Mouse (Mus musculus): ENCODE measurements at regions not wholly inside any gene's neighbourhood (a gene's known extent, or its start where the extent isn't known, plus 50 kb on each side); places are given as distances from the start of the nearest gene placed in this dataset.

DNA sequence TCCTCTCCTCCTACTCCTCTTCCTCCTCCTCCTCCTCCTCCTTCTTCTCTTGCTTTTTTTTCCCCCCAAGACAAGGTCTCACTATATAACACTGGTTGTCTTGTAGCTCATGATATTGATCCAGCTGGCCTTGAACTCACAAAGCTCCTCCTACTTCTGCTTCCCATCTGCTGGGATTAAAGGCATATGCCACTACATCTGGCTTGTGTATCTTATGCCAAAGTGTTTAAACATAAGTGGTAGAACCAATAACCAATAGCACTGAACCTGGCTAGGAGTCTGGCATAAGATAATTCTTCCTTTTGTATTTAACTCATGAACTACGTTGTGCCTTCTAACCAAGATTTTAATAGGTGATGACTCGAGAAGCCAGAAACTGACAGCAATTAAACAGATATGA is 143.7 kb downstream of the Dusp6 start:
- no peak for DNase-seq
- Histone ChIP-seq H3K27ac (no peak overlapping the region), H3K4me3 (no peak overlapping the region)
- no peak for TF ChIP-seq CTCF (IDR thresholded peaks at IDR 0.05)
- intact Hi-C loops (cut with DNase I), result no loop called here

DNA sequence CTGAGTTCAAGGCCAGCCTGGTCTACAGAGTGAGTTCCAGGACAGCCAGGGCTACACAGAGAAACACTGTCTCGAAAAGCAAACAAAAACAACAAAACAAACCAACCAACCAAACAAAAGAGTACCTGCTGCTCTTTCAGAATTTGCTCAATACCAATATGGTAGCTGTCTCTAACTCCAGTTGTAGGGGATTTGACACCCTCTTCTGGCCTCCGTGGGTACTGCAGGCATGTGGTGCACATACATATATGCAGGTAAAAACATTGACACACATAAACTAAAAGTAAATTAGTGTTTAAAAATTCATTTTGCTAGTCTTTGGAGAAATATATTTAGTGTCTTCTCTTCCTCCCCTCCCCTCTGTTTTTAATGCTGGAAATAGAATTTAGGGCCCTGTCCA is 145.8 kb downstream of the Dusp6 start:
- intact Hi-C loops (cut with DNase I), result no loop called here
- Histone ChIP-seq H3K27ac (no peak overlapping the region), H3K4me3 (no peak overlapping the region)
- no peak for DNase-seq
- TF ChIP-seq CTCF (IDR thresholded peaks at IDR 0.05), result peak; percentile 29; the same call in 1 of the 2 replicates

DNA sequence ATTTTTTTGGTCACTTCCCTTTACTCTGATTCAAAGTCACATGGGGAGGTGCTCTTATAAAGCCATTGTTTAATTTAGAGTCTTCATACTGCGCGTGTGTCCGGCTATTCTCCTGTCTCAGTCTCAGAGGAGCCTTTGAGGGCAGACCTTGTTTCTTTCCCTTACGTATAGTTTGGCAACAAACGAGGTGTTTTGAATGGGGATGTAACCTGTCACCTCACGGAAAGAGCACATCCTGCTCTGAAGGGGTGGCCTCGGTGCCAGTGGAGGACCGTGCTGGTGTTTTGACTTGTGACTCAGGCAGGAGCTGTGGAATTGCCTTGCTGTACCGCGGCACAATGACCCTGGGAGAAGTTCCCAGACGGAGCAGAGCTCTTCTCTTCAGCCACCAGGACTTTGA is 146.7 kb downstream of the Dusp6 start:
- H3K4me3 ChIP-seq, result peak overlapping the region; percentile 28; the same call in 1 of the 2 replicates
- intact Hi-C loops (cut with DNase I), result no loop called here
- TF ChIP-seq CTCF (IDR thresholded peaks at IDR 0.05), result no peak
- no peak for DNase-seq
- H3K27ac ChIP-seq, result peak overlapping the region; percentile 56

DNA sequence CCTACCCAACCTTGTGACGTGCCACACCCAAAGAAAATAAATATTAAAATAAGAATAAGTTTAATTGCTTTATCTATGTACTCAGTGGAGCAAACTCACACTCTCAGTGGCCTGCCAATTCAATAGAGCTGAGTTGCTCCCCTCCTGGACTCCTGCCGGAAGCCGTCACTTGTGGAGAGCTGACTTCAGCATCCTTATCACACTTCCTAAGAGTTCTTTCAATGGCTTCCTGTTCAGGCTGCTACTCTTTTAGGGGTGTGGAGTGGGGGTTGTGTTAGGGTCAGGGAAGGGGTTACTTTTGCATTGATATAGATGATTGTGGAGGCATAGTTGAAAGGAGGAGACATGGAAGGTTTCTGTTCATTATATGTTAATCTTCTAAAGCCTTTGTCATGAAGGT is 147.7 kb downstream of the Dusp6 start:
- intact Hi-C loops (cut with DNase I), result no loop called here
- no peak for DNase-seq
- Histone ChIP-seq H3K4me3 (no peak overlapping the region), H3K27ac (no peak overlapping the region)
- TF ChIP-seq CTCF (IDR thresholded peaks at IDR 0.05), result no peak

DNA sequence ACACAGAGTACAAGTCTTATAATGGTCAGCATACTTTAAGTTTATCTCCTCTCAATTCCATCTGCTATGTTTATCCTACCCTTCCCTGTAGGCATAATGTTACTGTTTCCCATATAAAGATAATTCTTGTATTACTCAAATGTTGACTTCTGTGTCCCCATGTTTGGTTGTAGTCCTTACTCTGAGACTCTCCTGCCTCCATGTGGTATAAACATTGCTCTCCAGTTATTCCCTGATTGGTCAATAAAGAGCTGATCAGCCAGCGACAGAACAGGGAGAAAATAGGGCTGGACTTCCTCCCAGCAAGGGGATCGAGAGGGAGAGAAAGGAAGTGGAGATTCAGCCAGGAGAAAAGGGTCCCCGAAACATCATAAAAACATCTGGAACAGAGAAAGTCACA is 150.4 kb downstream of the Dusp6 start:
- DNase-seq, result no peak

DNA sequence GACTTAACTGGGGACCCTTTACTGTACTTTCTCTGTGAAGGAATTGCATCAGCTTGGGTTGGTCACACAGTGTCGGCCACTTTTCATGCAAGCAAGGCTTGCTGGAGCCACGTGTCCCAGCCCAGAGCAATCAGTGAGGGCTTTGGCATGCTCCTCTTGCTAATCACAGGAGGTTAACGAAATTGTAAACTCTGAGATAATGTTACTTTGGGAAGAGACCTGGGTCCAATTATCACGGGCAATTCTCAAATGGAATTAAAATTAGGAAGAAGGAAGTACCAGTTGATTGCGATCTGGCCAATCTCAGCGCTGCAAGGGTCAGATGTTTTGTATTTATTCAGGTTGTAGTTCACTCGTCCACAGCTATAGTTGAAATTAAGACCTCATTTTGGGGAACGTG is 153.2 kb downstream of the Dusp6 start:
- intact Hi-C loops (cut with DNase I), result no loop called here
- H3K4me3 ChIP-seq, result no peak overlapping the region
- TF ChIP-seq CTCF (IDR thresholded peaks at IDR 0.05), result no peak
- DNase-seq, result no peak
- H3K27ac ChIP-seq, result no peak overlapping the region

More for the DNA sequence above, 150.4 kb downstream of the Dusp6 start:
- peak; percentile 16 for TF ChIP-seq CTCF (IDR thresholded peaks at IDR 0.05)
- intact Hi-C loops (cut with DNase I), result no loop called here
- Histone ChIP-seq H3K27ac (no peak overlapping the region), H3K4me3 (no peak overlapping the region)

DNA sequence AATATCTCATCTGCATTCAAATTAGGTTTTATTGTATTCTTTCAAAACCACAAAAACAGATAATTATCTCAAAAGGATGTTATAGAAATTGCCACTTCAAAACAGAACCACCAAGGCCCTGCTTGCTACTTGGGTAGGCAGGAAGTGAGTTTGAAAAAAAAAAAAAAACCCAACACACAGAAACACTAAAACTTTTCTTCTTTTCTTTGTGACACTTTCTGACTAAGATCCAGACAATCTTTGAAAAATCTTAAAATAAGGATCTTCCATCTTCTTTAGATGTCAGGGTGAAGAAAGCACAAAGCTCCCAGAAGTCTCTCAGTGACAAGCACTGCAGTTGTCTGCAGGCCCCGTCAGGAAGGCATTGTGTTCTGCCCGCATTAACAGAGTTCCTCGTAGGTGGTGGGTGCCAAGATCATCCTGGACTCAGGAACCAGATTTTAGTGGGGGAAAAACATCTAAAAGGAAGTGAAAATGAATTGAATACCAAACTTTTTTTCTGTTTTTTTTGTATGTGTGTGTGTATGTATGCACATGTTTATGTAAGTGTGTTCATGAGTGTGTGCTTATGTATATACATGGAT is 154.0 kb downstream of the Dusp6 start:
- TF ChIP-seq CTCF (IDR thresholded peaks at IDR 0.05), result no peak
- H3K27ac ChIP-seq, result no peak overlapping the region
- DNase-seq, result no peak
- intact Hi-C loops (cut with DNase I), result no loop called here
- no peak overlapping the region for H3K4me3 ChIP-seq

DNA sequence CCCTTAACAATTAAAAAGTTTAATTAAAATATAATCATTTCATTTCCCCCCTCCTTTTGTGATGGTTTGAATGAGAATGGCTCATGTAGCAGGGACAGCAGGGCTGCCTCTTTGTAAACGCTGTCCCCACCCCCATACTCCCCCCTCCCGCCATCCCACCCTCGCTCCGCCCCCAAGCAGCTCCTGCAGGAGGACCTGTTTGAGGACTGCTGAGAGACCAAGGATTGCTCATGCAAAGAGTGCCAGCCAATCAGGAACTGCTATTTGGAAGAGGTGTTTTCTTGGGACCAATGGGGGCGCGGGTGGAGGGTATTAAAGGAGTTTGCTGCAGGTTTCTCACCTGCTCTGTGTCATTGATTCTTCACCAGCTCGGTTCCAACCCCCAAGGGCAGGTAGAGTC is 154.6 kb downstream of the Dusp6 start:
- no peak for DNase-seq
- Histone ChIP-seq H3K4me3 (no peak overlapping the region), H3K27ac (no peak overlapping the region)
- no peak for TF ChIP-seq CTCF (IDR thresholded peaks at IDR 0.05)
- intact Hi-C loops (cut with DNase I), result no loop called here

DNA sequence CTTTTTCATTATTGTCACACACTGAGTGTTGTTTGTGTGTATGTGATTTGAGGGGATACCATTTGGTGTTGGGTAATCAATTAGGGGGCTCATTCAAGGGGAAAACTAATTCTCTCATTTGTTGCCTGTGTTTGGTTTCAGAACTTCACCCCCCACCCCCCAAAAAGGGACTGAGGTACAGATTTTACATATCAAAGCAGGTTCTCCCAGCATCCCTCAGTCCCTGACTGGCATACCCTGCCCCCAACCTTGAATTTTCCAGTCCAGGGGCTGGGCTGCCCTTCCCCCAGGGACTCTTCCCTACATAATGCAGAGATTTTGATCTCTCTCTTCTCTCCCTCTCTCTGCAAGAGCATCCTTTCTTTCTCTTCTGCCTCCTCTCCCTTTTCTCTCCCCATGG is 155.5 kb downstream of the Dusp6 start:
- Histone ChIP-seq H3K27ac (no peak overlapping the region), H3K4me3 (no peak overlapping the region)
- no peak for TF ChIP-seq CTCF (IDR thresholded peaks at IDR 0.05)
- DNase-seq, result no peak
- intact Hi-C loops (cut with DNase I), result no loop called here

DNA sequence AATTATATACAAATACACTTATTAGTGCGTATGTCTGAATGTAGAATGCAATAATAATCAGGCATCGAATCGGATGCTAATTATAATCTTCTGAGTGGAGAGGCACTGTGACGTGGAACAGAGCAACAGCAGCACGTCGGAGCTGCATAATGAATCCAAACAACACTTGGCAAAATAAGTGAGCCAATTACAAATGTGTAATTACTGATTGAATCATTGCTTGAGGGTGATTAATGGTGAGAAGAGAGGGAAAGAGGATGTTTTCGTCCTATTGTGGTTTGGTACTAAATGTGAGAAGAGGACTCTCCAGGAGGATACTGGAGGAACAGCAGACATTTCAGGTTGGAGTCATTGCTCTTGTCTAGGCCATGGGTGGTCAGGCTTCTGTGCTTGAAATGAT is 156.5 kb downstream of the Dusp6 start:
- no peak overlapping the region for H3K4me3 ChIP-seq
- TF ChIP-seq CTCF (IDR thresholded peaks at IDR 0.05), result no peak
- no peak for DNase-seq
- H3K27ac ChIP-seq, result no peak overlapping the region
- intact Hi-C loops (cut with DNase I), result no loop called here

DNA sequence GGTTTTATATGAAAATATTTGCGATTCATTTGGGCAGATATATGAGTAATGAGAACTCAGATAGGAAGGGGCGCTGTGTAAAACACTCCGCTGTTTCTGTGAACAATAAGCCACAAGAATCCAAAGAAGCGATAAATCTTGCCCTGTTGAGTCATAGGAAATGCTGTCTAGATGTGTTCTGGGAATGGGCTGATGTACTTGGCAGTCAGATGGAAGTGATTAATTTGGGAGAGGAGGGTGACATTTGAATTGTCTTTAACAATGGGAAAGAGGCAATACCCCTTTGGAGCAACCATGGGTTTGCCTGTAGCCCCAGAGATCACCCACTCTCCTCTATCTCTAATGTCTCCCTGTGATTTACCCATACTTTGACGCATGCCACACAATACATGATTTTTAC is 160.4 kb downstream of the Dusp6 start:
- no peak overlapping the region for H3K27ac ChIP-seq
- TF ChIP-seq CTCF (IDR thresholded peaks at IDR 0.05), result no peak
- intact Hi-C loops (cut with DNase I), result no loop called here

DNA sequence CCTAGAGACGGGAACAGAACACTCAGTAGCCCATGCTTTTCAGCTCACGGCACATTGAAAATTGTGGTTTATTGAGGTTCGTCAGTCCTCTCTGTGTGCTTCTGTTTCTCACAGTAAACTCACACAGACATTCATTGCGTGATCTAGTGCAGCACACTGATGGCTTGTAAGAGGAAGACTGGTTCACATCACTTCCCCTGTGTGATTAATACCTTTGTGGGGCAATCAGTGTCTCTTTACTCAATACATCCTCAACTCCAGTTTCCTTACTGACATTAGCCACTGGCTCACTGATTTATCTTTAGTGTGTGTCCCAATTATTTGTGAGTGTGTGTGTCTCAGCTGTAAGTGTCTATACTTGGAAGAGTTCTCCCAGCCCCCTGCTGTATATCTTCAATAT is 162.2 kb downstream of the Dusp6 start:
- H3K4me3 ChIP-seq, result no peak overlapping the region
- H3K27ac ChIP-seq, result no peak overlapping the region
- intact Hi-C loops (cut with DNase I), result no loop called here
- DNase-seq, result no peak
- no peak for TF ChIP-seq CTCF (IDR thresholded peaks at IDR 0.05)

More for the DNA sequence above, 160.4 kb downstream of the Dusp6 start:
- DNase-seq, result no peak
- no peak overlapping the region for H3K4me3 ChIP-seq

DNA sequence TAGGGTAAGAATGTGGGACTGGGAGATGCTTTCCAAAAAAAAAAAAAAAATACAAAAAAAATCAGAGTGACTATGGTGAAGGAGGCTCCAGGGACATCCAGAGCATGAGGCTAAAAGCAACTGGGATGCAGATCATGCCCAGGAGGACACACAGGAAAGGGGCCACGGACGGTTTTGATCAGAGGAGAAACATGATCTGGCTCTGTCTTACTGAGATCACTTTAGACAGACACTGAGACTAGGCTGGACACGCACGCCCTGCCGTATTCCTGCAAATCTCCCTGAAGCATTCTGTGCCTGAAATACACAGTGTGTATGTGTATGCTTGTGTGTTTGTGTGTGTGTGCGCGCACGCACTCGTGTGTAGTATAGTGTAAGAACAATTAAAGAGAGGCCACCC is 167.1 kb downstream of the Dusp6 start:
- intact Hi-C loops (cut with DNase I), result no loop called here

More for the DNA sequence above, 167.1 kb downstream of the Dusp6 start:
- DNase-seq, result no peak
- Histone ChIP-seq H3K27ac (no peak overlapping the region), H3K4me3 (no peak overlapping the region)
- no peak for TF ChIP-seq CTCF (IDR thresholded peaks at IDR 0.05)

All from gastrocnemius, adult 2 months (tissue).